Mouse (Mus musculus) intestine, embryonic 16.5 days (tissue): ENCODE data around the gene Exd1. TPM values are rescaled to one million over a fixed set of nuclear protein-coding genes. Genes with fewer than 3 reads are reported as not detected.
A peak's percentile ranks its signal among the peaks of the same experiment; 100 is the strongest.

Source experiments
- ATAC-seq: fragments of 200-750 bp; cut with Nextera tagmentation; 2 replicates; pipeline ENCODE4 v1.8.0; 2017; ENCODE audit warnings: moderate TSS enrichment, moderate library complexity
- H3K27ac ChIP-seq: fragments of 300-500 bp; sonication (generic); 2 replicates; pipeline ENCODE4 v1.5.1; 2014; ENCODE audit warnings: mild to moderate bottlenecking, low read length
- H3K27me3 ChIP-seq: fragments of 300-500 bp; sonication (generic); replicated peaks from 2 replicates; pipeline ENCODE4 v1.6.1; 2014; ENCODE audit warnings: low read length, control low read depth, mixed read lengths; ENCODE audit not compliant: control insufficient read depth, insufficient read depth
- H3K36me3 ChIP-seq: fragments of 300-500 bp; sonication (generic); 2 replicates; pipeline ENCODE4 v1.6.1; 2014; ENCODE audit warnings: low read length, control low read depth; ENCODE audit not compliant: control insufficient read depth, insufficient read depth
- H3K4me1 ChIP-seq: fragments of 300-500 bp; sonication (generic); 2 replicates; pipeline ENCODE4 v1.6.1; 2014; ENCODE audit warnings: low read length, control low read depth, mixed read lengths; ENCODE audit not compliant: control insufficient read depth, insufficient read depth
- H3K4me2 ChIP-seq: fragments of 300-500 bp; sonication (generic); 2 replicates; pipeline ENCODE4 v1.6.1; 2014; ENCODE audit warnings: low read depth, low read length, control low read depth
- H3K4me3 ChIP-seq: fragments of 300-500 bp; sonication (generic); 2 replicates; pipeline ENCODE4 v1.5.1; 2014; ENCODE audit warnings: mild to moderate bottlenecking, low read length
- H3K9ac ChIP-seq: fragments of 300-500 bp; sonication (generic); 2 replicates; pipeline ENCODE4 v1.6.1; 2014; ENCODE audit warnings: low read depth, low read length
- H3K9me3 ChIP-seq: fragments of 300-500 bp; sonication (generic); 2 replicates; pipeline ENCODE4 v1.6.1; 2016; ENCODE audit warnings: low read length, control low read depth; ENCODE audit not compliant: control insufficient read depth
- WGBS: fragments of 180-500 bp; shearing (Covaris S2); extraction: QIAGEN DNeasy Blood & Tissue Kit; methylation state at CpG from one replicate; pipeline ENCODE4 v1.1.7; 2014; 5-methylcytosine and 5-hydroxymethylcytosine counted together
- polyA plus RNA-seq: library from polyadenylated mRNA; unstranded; fragments of >200 nt; fragmentation: Nextera tagmentation; extraction: Ambion mirVana; gene quantifications from 2 replicates; pipeline ENCODE4 v1.2.1, GENCODE M21; 2015

The Exd1 gene
- polyA plus RNA-seq, result 0.36 and 0.39 TPM in 2 replicates

GRCm38 (mm10) chr2:119547522-119548370 lies at the start of gene Exd1, which contains the start of gene Chp1:
Gene Exd1, minus strand, starts transcription at chr2:119547627.
Gene Chp1, plus strand, starts transcription at chr2:119547697.
- Histone ChIP-seq H3K9me3 (no peaks in the 10 kb centered on the region), H3K36me3 (no peaks in the 10 kb centered on the region), H3K9ac (peak within 1 kb of the TSS; percentile 85), H3K4me2 (peak within 1 kb of the TSS; percentile 70), H3K4me3 (peak within 1 kb of the TSS; percentile 88), H3K4me1 (peaks cover 9% of the 10 kb centered on the region; the same call in 1 of the 2 replicates), H3K27me3 (no peaks in the 10 kb centered on the region), H3K27ac (peak within 1 kb of the TSS; percentile 79)
- WGBS, result under 1% methylated on average over 56 of the region's 57 CpGs
- peak; percentile 98 for ATAC-seq

- H3K4me1 ChIP-seq, result peaks cover 8% of the 10 kb centered on the region; the same call in 1 of the 2 replicates
- no peaks in the 10 kb centered on the region for H3K27me3 ChIP-seq
- ATAC-seq, result no peak
- 88% methylated on average over 8 of the region's 8 CpGs for WGBS
- no peak overlapping the region for H3K27ac ChIP-seq
- H3K4me3 ChIP-seq, result no peak overlapping the region
- no peak overlapping the region for H3K4me2 ChIP-seq
- H3K9ac ChIP-seq, result no peak overlapping the region
- peaks cover 13% of the 10 kb centered on the region for H3K36me3 ChIP-seq
- no peaks in the 10 kb centered on the region for H3K9me3 ChIP-seq
Observed at GRCm38 (mm10) chr2:119596781-119597330, 49.4 kb upstream of the Exd1 start.

GRCm38 (mm10) chr2:119595308-119595707 lies 47.9 kb upstream of the Exd1 start:
- Histone ChIP-seq H3K9ac (no peak overlapping the region; the same call in 1 of the 2 replicates), H3K9me3 (no peaks in the 10 kb centered on the region), H3K27ac (no peak overlapping the region), H3K4me3 (peak overlapping the region; percentile 94), H3K4me1 (peaks cover 4% of the 10 kb centered on the region; the same call in 1 of the 2 replicates), H3K4me2 (peak overlapping the region; percentile 64), H3K27me3 (no peaks in the 10 kb centered on the region), H3K36me3 (peaks cover 10% of the 10 kb centered on the region; the same call in 1 of the 2 replicates)
- WGBS, result 24% methylated on average over 4 of the region's 4 CpGs
- ATAC-seq, result no peak

GRCm38 (mm10) chr2:119594113-119594981 lies 46.9 kb upstream of the Exd1 start:
- peaks cover 10% of the 10 kb centered on the region; the same call in 1 of the 2 replicates for H3K36me3 ChIP-seq

GRCm38 (mm10) chr2:119593765-119594112 lies 46.3 kb upstream of the Exd1 start:
- Histone ChIP-seq H3K36me3 (peaks cover 10% of the 10 kb centered on the region; the same call in 1 of the 2 replicates), H3K4me1 (peaks cover 4% of the 10 kb centered on the region; the same call in 1 of the 2 replicates), H3K4me3 (peak overlapping the region; percentile 94), H3K27ac (peak overlapping the region; percentile 87), H3K4me2 (peak overlapping the region; percentile 56), H3K9ac (peak overlapping the region; percentile 51), H3K9me3 (no peaks in the 10 kb centered on the region), H3K27me3 (no peaks in the 10 kb centered on the region)
- ATAC-seq, result peak; percentile 62
- 8% methylated on average over 7 of the region's 7 CpGs for WGBS

More at GRCm38 (mm10) chr2:119594113-119594981, 46.9 kb upstream of the Exd1 start:
- Histone ChIP-seq H3K4me1 (peaks cover 4% of the 10 kb centered on the region; the same call in 1 of the 2 replicates), H3K9ac (peak overlapping the region; percentile 95), H3K4me3 (peak overlapping the region; percentile 94), H3K9me3 (no peaks in the 10 kb centered on the region), H3K27me3 (no peaks in the 10 kb centered on the region), H3K27ac (peak overlapping the region; percentile 95), H3K4me2 (peak overlapping the region; percentile 64)
- ATAC-seq, result peak; percentile 98
- under 1% methylated on average over 61 of the region's 61 CpGs for WGBS

GRCm38 (mm10) chr2:119591247-119591646 lies 43.8 kb upstream of the Exd1 start:
- Histone ChIP-seq H3K36me3 (peaks cover under 1% of the 10 kb centered on the region; the same call in 1 of the 2 replicates), H3K9ac (no peak overlapping the region), H3K27ac (no peak overlapping the region), H3K4me2 (no peak overlapping the region), H3K27me3 (no peaks in the 10 kb centered on the region), H3K9me3 (no peaks in the 10 kb centered on the region), H3K4me3 (no peak overlapping the region), H3K4me1 (peaks cover 4% of the 10 kb centered on the region; the same call in 1 of the 2 replicates)
- 88% methylated on average over 3 of the region's 3 CpGs for WGBS
- no peak for ATAC-seq

- WGBS, result 15% methylated on average over 4 of the region's 4 CpGs
- no peaks in the 10 kb centered on the region for H3K9me3 ChIP-seq
- no peaks in the 10 kb centered on the region for H3K27me3 ChIP-seq
- no peak overlapping the region for H3K4me2 ChIP-seq
- H3K27ac ChIP-seq, result no peak overlapping the region
- H3K36me3 ChIP-seq, result no peaks in the 10 kb centered on the region
- no peak for ATAC-seq
- no peaks in the 10 kb centered on the region for H3K4me1 ChIP-seq
- H3K4me3 ChIP-seq, result no peak overlapping the region
- H3K9ac ChIP-seq, result no peak overlapping the region
Observed at GRCm38 (mm10) chr2:119587383-119587782, 40.0 kb upstream of the Exd1 start.

GRCm38 (mm10) chr2:119584282-119584681 lies 36.9 kb upstream of the Exd1 start:
- Histone ChIP-seq H3K36me3 (no peaks in the 10 kb centered on the region), H3K27ac (no peak overlapping the region), H3K4me1 (no peaks in the 10 kb centered on the region), H3K9me3 (no peaks in the 10 kb centered on the region), H3K9ac (no peak overlapping the region), H3K27me3 (no peaks in the 10 kb centered on the region), H3K4me3 (no peak overlapping the region), H3K4me2 (no peak overlapping the region)
- no peak for ATAC-seq
- 86% methylated on average over 8 of the region's 8 CpGs for whole genome bisulfite sequencing
